Mouse (Mus musculus) liver (tissue): ENCODE results near the gene Smim24.

Experiments used
- DNase-seq: peaks from one replicate; pipeline ENCODE4 v3.0.0-alpha.2; 2020; ENCODE audit warnings: mixed read lengths

Smim24 gene

GRCm38 (mm10) chr10:81441019-81441418, 48.2 kb downstream of the Smim24 start:
- DNase-seq, result no peak
